Mouse (Mus musculus) thymus, postnatal 10 days (tissue): ENCODE data around the gene Sowaha.
A peak's percentile ranks its signal among the peaks of the same experiment; 100 is the strongest.

Experiments used
- DNase-seq, 2 experiments: peaks; one replicate each; pipeline ENCODE4 v3.0.0; 2021; ENCODE audit warnings: low spot score in 2 of 2

Sowaha gene

GRCm38 (mm10) chr11:53472709-53473108 is 7.4 kb downstream of the Sowaha start:
- DNase-seq = no peak

- DNase-seq = peak; percentile 66 to 88
These were observed 9.9 kb downstream of the Sowaha start, which contains the start of gene Gm9837 for GRCm38 (mm10) chr11:53469968-53470695. TSS of gene Gm9837 (minus strand) at chr11:53470479.

- DNase-seq = peak in 1 of 2 experiments; percentile 12
These were observed 10.6 kb downstream of the Sowaha start for GRCm38 (mm10) chr11:53469294-53469967.

GRCm38 (mm10) chr11:53466231-53466971 is 13.7 kb downstream of the Sowaha start:
- DNase-seq = peak in 1 of 2 experiments; percentile 64

GRCm38 (mm10) chr11:53463551-53464424 is 16.3 kb downstream of the Sowaha start:
- DNase-seq = no peak

GRCm38 (mm10) chr11:53461727-53462126 is 18.3 kb downstream of the Sowaha start:
- no peak for DNase-seq

GRCm38 (mm10) chr11:53460192-53460591 is 19.9 kb downstream of the Sowaha start:
- DNase-seq = no peak

- no peak for DNase-seq
These were observed 21.1 kb downstream of the Sowaha start for GRCm38 (mm10) chr11:53458996-53459395.

GRCm38 (mm10) chr11:53457372-53457954 is 22.6 kb downstream of the Sowaha start:
- no peak for DNase-seq

- no peak for DNase-seq
These were observed 23.4 kb downstream of the Sowaha start, which contains the start of the genes Gm10447 and Shroom1 for GRCm38 (mm10) chr11:53456474-53457371. TSS of gene Gm10447 (minus strand) at chr11:53457110. TSS of gene Shroom1 (plus strand) at chr11:53457205.

- no peak for DNase-seq
These were observed 27.0 kb downstream of the Sowaha start for GRCm38 (mm10) chr11:53453031-53453430.

GRCm38 (mm10) chr11:53452396-53452795 is 27.7 kb downstream of the Sowaha start:
- DNase-seq = no peak

GRCm38 (mm10) chr11:53451361-53451760 is 28.7 kb downstream of the Sowaha start:
- no peak for DNase-seq

GRCm38 (mm10) chr11:53450070-53450705 is 29.9 kb downstream of the Sowaha start:
- DNase-seq = peak in 1 of 2 experiments; percentile 33

- DNase-seq = no peak
These were observed 31.5 kb downstream of the Sowaha start for GRCm38 (mm10) chr11:53448529-53448928.

GRCm38 (mm10) chr11:53447996-53448395 is 32.1 kb downstream of the Sowaha start:
- DNase-seq = no peak

GRCm38 (mm10) chr11:53446183-53446582 is 33.9 kb downstream of the Sowaha start:
- no peak for DNase-seq

GRCm38 (mm10) chr11:53445562-53445961 is 34.5 kb downstream of the Sowaha start:
- DNase-seq = no peak

GRCm38 (mm10) chr11:53443861-53444260 is 36.2 kb downstream of the Sowaha start:
- DNase-seq = peak; percentile 26 to 35
